Mouse (Mus musculus): ENCODE results near the gene Ankrd31.

DNA sequence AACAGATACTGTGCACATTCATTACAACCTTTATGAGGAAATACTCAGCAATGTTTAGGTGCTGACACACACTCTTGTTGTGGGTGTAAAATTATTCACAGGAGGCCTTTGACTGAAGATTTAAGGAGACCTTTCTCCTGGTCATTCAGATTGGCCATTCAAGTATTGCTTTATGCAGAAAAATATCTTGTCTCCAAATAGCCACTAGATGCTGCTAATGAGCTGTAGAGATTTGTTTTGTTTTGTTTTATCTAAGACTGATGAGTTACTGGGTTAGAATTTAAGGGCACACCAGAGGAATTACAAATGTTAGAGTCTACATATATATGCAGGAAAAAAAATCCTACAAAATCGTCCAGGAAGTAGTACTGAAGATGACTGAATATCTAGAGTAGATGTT is 12.9 kb upstream of the Ankrd31 start:
- no peak for TF ChIP-seq FLI1 (IDR thresholded peaks at IDR 0.05; ENCODE audit: low read length)
- TF ChIP-seq GATA1 (IDR thresholded peaks at IDR 0.05; ENCODE audit: borderline replicate concordance, low read length), result no peak

Data from megakaryocyte, embryonic 14.5 days (primary cell).